Mouse (Mus musculus): Measurements from ENCODE around the gene Tcl1b5. TPM values are rescaled to one million over a fixed set of nuclear protein-coding genes. Genes with fewer than 3 reads are reported as not detected.

The Tcl1b5 gene
- polyA plus RNA-seq, 1 experiment, result not detected

- no peak for DNase-seq (ENCODE audit: low read depth)
Observed at GRCm38 (mm10) chr12:105208441-105208840, 32.3 kb downstream of the Tcl1b5 start.

- no peak for DNase-seq (ENCODE audit: low read depth)
Observed at GRCm38 (mm10) chr12:105209231-105209630, 33.1 kb downstream of the Tcl1b5 start.

- no peak for DNase-seq (ENCODE audit: low read depth)
Observed at GRCm38 (mm10) chr12:105217101-105217760, 41.1 kb downstream of the Tcl1b5 start.

GRCm38 (mm10) chr12:105222601-105223319, 46.6 kb downstream of the Tcl1b5 start, which contains the start of gene Tcl1:
Tcl1 (minus strand) TSS chr12:105222793.
- DNase-seq (ENCODE audit: low read depth), result no peak

GRCm38 (mm10) chr12:105224621-105225320, 48.6 kb downstream of the Tcl1b5 start:
- DNase-seq (ENCODE audit: low read depth), result no peak

Other genes starting within 250 kb of the Tcl1b5 start
- gene Syne3, start 166.5 kb upstream of the Tcl1b5 start, polyA plus RNA-seq (2012; rRNA removed), result 3.4 TPM in 2 replicates
- gene Glrx5, start 143.7 kb upstream of the Tcl1b5 start, polyA plus RNA-seq (2012; rRNA removed), result 63.7 and 93.0 TPM in 2 replicates
- not detected in 2 replicates for gene Tcl1b2, start 30.3 kb upstream of the Tcl1b5 start, polyA plus RNA-seq (2012; rRNA removed)
- gene Tcl1b1, start 16.7 kb upstream of the Tcl1b5 start, polyA plus RNA-seq (2012; rRNA removed), result not detected in 2 replicates
- not detected in 2 replicates for gene Tcl1b3, start 14.7 kb downstream of the Tcl1b5 start, polyA plus RNA-seq (2012; rRNA removed)
- not detected in 2 replicates for gene Tcl1b4, start 25.6 kb downstream of the Tcl1b5 start, polyA plus RNA-seq (2012; rRNA removed)
- gene Tcl1, start 46.4 kb downstream of the Tcl1b5 start, polyA plus RNA-seq (2012; rRNA removed), result not detected in 2 replicates
- not detected in 2 replicates for gene Tunar, start 157.5 kb downstream of the Tcl1b5 start, polyA plus RNA-seq (2012; rRNA removed)